Mouse (Mus musculus): ENCODE data around the gene Ankrd34a.
A peak's percentile ranks its signal among the peaks of the same experiment; 100 is the strongest.

The Ankrd34a gene

DNA sequence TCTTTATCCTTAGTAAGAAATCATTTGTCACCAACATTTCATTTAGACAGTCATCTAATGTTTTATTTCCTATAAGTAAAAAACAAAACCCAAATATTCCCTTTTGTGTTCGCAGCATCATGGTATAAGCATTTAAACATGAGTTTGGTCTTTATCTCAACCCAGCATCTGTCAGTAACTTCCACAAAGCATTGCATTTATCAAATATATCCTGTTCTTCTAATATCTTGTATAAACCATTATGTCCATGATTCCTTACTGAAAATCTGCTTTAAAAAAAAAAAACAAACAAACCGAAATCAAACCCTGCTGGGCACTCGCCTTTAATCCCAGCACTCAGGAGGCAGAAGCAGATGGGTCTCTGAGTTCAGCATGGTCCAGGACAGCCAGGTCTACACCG is 10.2 kb downstream of the Ankrd34a start:
- DNase-seq (ENCODE audit: low read depth, low spot score), result no peak

GRCm38 (mm10) chr3:96617941-96618340 is 21.5 kb downstream of the Ankrd34a start:
- no peak for DNase-seq (ENCODE audit: low read depth, low spot score)

DNA sequence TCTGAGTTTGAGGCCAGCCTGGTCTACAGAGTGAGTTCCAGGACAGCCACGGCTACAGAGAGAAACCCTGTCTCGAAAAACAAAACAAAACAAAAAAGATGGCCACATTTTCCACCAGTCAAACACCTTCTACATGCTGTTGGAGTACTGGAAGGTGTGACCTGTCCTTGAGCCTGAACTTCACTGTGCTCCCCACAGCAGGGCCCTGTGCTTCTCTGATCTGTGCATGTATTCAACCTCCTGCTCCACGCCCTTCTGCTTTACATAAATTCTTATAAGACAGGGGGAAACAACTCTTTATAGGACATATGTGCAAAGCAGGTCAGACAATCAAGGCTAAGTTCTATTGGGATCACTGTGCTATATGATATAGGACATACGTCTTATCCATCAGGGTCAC is 26.8 kb downstream of the Ankrd34a start:
- DNase-seq (ENCODE audit: low read depth, low spot score), result no peak

- DNase-seq (ENCODE audit: low read depth, low spot score), result peak; percentile 95
Measured at GRCm38 (mm10) chr3:96629729-96630600, 33.5 kb downstream of the Ankrd34a start, which contains the start of gene Rbm8a. Gene Rbm8a (plus strand): TSS chr3:96629933.

DNA sequence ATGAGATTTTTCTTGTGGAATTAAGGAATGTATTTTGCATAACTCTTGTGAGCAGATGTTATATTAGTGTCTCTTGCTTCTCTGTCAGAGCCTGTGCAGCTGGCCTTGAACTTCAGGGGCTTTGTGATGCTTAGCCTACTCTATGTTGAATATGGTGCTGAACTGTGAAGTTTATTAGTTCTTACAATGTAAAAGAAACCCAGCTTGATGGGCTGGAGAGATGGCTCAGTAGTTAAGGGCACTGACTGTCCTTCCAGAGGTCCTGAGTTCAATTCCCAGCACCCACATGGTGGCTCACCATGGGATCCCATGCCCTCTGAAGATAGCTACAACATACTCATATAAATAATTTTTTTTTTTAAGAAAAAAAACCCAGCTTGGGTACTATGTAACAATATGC is 35.6 kb downstream of the Ankrd34a start:
- DNase-seq (ENCODE audit: low read depth, low spot score), result no peak

DNA sequence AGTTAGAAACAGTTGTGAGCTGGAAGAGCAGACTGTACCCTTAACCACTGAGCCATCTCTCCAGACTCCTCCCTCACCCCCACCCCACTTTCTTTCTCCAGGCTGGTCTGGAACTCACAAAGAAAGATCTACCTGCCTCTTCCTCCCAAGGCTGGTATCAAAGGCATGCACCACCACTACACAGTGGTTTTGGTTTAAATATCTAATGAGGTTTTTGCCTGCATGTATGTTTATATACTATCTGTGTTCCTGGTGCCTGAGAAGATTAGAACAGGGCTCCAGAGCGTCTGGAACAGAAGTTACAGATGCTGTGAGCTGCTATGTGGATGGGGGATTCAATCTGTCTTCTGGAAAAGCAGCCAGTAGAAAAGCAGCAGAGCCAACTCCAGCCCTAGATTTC is 37.6 kb downstream of the Ankrd34a start:
- no peak for DNase-seq (ENCODE audit: low read depth, low spot score)

GRCm38 (mm10) chr3:96634928-96635879 is 38.8 kb downstream of the Ankrd34a start, which contains the start of the genes Pex11b and Gm42957:
Gene Pex11b (plus strand): TSS chr3:96635376.
Gene Gm42957 (plus strand): TSS chr3:96635474.
- DNase-seq (ENCODE audit: low read depth, low spot score), result peak; percentile 75

- DNase-seq (ENCODE audit: low read depth, low spot score), result no peak
Measured at GRCm38 (mm10) chr3:96635906-96636305, 39.5 kb downstream of the Ankrd34a start.

- no peak for DNase-seq (ENCODE audit: low read depth, low spot score)
Measured at GRCm38 (mm10) chr3:96636448-96636847, 40.0 kb downstream of the Ankrd34a start.

DNA sequence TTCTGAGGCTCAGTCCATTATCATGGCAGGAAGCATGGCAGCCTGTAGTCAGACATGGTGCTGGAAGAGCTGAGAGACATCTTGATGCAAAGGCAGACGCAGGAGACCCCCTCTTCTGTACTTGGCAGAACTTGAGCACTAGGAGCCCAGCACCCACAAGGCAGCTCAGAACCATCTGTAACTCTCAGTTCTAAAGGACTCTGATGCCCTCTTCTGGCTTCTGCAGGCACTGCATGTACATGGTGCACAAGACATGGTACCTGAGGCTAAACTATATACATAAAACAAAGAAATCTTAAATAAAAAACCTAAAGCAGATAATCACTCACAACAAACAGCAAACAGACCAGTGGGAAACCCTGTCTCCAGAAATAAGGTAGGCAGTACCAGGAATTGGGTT is 42.8 kb downstream of the Ankrd34a start:
- no peak for DNase-seq (ENCODE audit: low read depth, low spot score)

- DNase-seq (ENCODE audit: low read depth, low spot score), result no peak
Measured at GRCm38 (mm10) chr3:96645018-96645649, 48.7 kb downstream of the Ankrd34a start, which contains the start of gene Itga10. Gene Itga10 (plus strand): TSS chr3:96645584.

GRCm38 (mm10) chr3:96647365-96647764 is 50.9 kb downstream of the Ankrd34a start:
- DNase-seq (ENCODE audit: low read depth, low spot score), result no peak
